Mouse (Mus musculus) intestine, postnatal 0 days (tissue): Measurements from ENCODE around the gene Pcdh18. TPM values are rescaled to one million over a fixed set of nuclear protein-coding genes. Genes with fewer than 3 reads are reported as not detected.

Experiments used
- ATAC-seq: fragments of 200-750 bp; cut with Nextera tagmentation; 2 replicates; pipeline ENCODE4 v1.8.0; 2017; ENCODE audit warnings: mild to moderate bottlenecking, moderate TSS enrichment, moderate library complexity
- H3K27ac ChIP-seq: fragments of 300-500 bp; sonication (generic); 2 replicates; pipeline ENCODE4 v1.5.1; 2014; ENCODE audit warnings: mild to moderate bottlenecking, low read depth, low read length, moderate library complexity
- H3K27me3 ChIP-seq: fragments of 300-500 bp; sonication (generic); replicated peaks from 2 replicates; pipeline ENCODE4 v1.6.1; 2014; ENCODE audit warnings: low read length, mixed read lengths; ENCODE audit not compliant: control insufficient read depth, insufficient read depth
- H3K36me3 ChIP-seq: fragments of 300-500 bp; sonication (generic); 2 replicates; pipeline ENCODE4 v1.6.1; 2014; ENCODE audit warnings: mild to moderate bottlenecking, moderate library complexity; ENCODE audit not compliant: control insufficient read depth, insufficient read depth
- H3K4me1 ChIP-seq: fragments of 300-500 bp; sonication (generic); replicated peaks from 2 replicates; pipeline ENCODE4 v1.6.1; 2014; ENCODE audit warnings: antibody characterized with exemption, low read length, mixed read lengths; ENCODE audit not compliant: control insufficient read depth, insufficient read depth
- H3K4me2 ChIP-seq: fragments of 300-500 bp; sonication (generic); replicated peaks from 2 replicates; pipeline ENCODE4 v1.6.1; 2014; ENCODE audit warnings: low read depth, mild to moderate bottlenecking, moderate library complexity
- H3K4me3 ChIP-seq: fragments of 300-500 bp; sonication (generic); 2 replicates; pipeline ENCODE4 v1.5.1; 2014; ENCODE audit warnings: low read depth, low read length
- H3K9ac ChIP-seq: fragments of 300-500 bp; sonication (generic); 2 replicates; pipeline ENCODE4 v1.6.1; 2014; ENCODE audit warnings: mild to moderate bottlenecking, low read depth, low read length
- H3K9me3 ChIP-seq: fragments of 300-500 bp; sonication (generic); 2 replicates; pipeline ENCODE4 v1.6.1; 2016; ENCODE audit warnings: mixed run types; ENCODE audit not compliant: control insufficient read depth
- CTCF ChIP-seq: sonication (generic); IDR thresholded peaks from 2 replicates; pipeline ENCODE4 v1.5.1; 2016; ENCODE audit warnings: low read depth, mild to moderate bottlenecking, control low read depth, antibody characterized with exemption, moderate library complexity
- WGBS: fragments of 180-500 bp; shearing (Covaris S2); extraction: QIAGEN DNeasy Blood & Tissue Kit; methylation state at CpG from one replicate; pipeline ENCODE4 v1.1.7; 2014; 5-methylcytosine and 5-hydroxymethylcytosine counted together
- polyA plus RNA-seq: library from polyadenylated mRNA; unstranded; fragments of >200 nt; fragmentation: Nextera tagmentation; extraction: Ambion mirVana; gene quantifications from 2 replicates; pipeline ENCODE4 v1.2.1, GENCODE M21; 2015

The Pcdh18 gene
- polyA plus RNA-seq = 9.2 and 9.7 TPM in 2 replicates

DNA sequence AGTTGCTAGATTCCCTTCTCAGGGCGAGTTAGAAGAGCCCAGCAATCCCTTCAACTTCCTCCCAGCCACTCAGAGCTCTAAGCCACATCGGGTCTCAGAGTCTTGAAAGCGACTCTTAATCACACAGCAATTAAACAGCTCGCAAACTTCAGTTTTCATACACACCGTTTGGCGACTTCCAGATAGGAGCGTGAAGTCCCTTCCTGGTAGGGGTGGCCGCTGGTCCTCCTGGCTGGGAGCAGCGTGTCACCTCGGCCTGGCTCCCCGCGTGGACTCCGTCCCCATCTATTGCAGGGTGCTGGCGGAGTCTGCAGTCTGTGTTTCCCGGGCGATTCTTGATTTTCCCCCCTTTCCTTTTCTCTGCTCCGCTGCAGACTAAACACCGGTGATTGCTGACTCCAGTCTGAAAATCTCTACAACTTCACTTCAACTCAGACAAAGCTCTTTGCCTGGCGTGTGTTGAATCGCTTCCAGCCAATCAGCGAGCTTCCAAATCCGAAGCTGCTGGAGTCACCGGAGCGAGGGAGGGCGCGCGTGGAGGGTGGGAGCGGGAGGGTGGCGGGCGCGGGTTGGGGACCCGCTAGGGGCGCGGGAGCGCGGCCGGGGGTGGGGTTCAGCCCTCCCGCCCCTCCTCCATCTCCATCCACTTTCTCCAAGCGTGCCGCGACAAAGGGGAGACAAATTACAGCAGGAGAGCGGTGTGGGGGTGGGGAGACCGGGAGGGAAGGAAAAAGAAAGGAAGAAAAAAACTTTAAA, at the start of gene Pcdh18:
Gene Pcdh18 (minus strand): TSS at position 456 of the 756 bp plus-strand sequence.
- no peaks in the 10 kb centered on the region for H3K27me3 ChIP-seq
- no peaks in the 10 kb centered on the region for H3K36me3 ChIP-seq
- peak; percentile 20 for TF ChIP-seq CTCF
- H3K4me3 ChIP-seq = peak within 1 kb of the TSS; percentile 53
- H3K9me3 ChIP-seq = no peaks in the 10 kb centered on the region
- under 1% methylated on average over 42 of the region's 43 CpGs for WGBS
- no peaks in the 10 kb centered on the region for H3K4me1 ChIP-seq
- ATAC-seq = peak; percentile 43; the same call in 1 of the 2 replicates
- peak within 1 kb of the TSS; percentile 85 for H3K4me2 ChIP-seq
- H3K27ac ChIP-seq = peak within 1 kb of the TSS; percentile 62
- peak within 1 kb of the TSS; percentile 22 for H3K9ac ChIP-seq

DNA sequence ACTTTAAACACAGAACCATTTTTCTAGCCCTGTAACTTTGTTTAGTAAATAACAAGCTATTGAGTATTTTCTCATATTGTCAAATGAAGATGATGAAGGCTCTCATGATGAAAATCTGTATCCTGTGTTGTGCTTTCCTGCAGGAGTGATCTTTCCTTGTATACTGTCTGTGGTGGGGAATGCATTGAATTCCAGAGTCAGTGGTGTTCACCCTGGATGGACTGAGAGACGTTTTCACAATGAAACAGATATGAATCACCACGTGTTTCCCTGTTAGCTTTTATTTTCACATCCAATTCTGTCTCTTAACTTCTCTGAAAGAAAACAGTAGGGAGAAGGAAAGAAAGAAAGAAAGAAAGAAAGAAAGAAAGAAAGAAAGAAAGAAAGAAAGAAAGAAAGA, 49.7 kb upstream of the Pcdh18 start:
- no peak overlapping the region for H3K9ac ChIP-seq
- H3K36me3 ChIP-seq = no peaks in the 10 kb centered on the region
- no peaks in the 10 kb centered on the region for H3K4me1 ChIP-seq
- H3K4me2 ChIP-seq = no peak overlapping the region
- no peak for TF ChIP-seq CTCF
- ATAC-seq = no peak
- H3K27ac ChIP-seq = no peak overlapping the region
- no peaks in the 10 kb centered on the region for H3K27me3 ChIP-seq
- no peaks in the 10 kb centered on the region for H3K9me3 ChIP-seq
- no peak overlapping the region for H3K4me3 ChIP-seq
- 38% methylated on average over 2 of the region's 2 CpGs for WGBS

DNA sequence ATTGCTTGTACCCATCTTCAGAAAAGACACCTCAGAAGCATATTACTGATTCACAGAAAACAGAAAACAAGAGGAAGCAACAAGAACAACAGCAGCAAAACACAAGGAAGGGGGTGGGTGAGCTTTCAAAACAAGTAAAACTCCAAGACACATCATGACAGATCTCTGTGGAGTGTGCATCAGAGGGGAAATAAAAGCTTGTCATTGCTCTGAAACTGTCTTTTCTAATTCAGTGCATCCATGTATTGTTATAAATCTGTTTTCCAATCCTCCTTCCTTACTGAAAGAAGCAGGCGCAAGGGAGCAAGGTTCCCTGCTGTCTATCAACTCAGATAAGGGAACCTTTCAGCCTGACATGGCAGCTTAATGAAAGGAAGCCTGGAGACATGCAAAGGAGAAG, 48.4 kb upstream of the Pcdh18 start:
- no peak overlapping the region for H3K27ac ChIP-seq
- no peaks in the 10 kb centered on the region for H3K27me3 ChIP-seq
- ATAC-seq = no peak
- 84% methylated on average over 1 of the region's 1 CpGs for WGBS
- no peak overlapping the region for H3K9ac ChIP-seq
- H3K4me3 ChIP-seq = no peak overlapping the region
- no peaks in the 10 kb centered on the region for H3K9me3 ChIP-seq
- TF ChIP-seq CTCF = no peak
- H3K36me3 ChIP-seq = no peaks in the 10 kb centered on the region
- no peak overlapping the region for H3K4me2 ChIP-seq
- H3K4me1 ChIP-seq = no peaks in the 10 kb centered on the region

- Histone ChIP-seq H3K4me3 (no peak overlapping the region), H3K36me3 (no peaks in the 10 kb centered on the region), H3K27me3 (no peaks in the 10 kb centered on the region), H3K4me2 (no peak overlapping the region), H3K27ac (no peak overlapping the region), H3K9me3 (no peaks in the 10 kb centered on the region), H3K9ac (no peak overlapping the region), H3K4me1 (no peaks in the 10 kb centered on the region)
- no peak for ATAC-seq
- TF ChIP-seq CTCF = no peak
- WGBS = 51% methylated on average over 2 of the region's 2 CpGs
Observed at GRCm38 (mm10) chr3:49788296-49788695, 31.2 kb upstream of the Pcdh18 start.

DNA sequence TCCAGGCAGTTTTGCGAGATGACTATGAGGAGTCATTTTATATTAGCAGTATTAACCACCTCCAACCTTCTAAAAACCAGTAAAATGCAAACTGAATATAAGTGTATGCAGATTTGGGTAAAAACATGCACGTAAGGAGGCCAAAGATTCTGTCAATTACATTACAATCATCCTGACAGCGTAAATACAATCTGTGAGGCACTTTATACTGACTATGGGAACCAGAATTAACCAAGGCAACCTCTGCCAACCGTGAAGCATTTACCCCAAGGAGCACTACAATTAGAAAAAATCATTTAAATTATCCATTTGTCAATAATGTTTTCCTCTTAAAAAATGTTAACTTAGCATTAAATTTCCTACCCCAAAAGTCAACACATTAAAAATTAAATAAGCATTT, 30.6 kb upstream of the Pcdh18 start:
- no peak for TF ChIP-seq CTCF
- no peak overlapping the region for H3K4me2 ChIP-seq
- no peak for ATAC-seq
- no peaks in the 10 kb centered on the region for H3K27me3 ChIP-seq
- H3K9ac ChIP-seq = no peak overlapping the region
- H3K4me3 ChIP-seq = no peak overlapping the region
- 85% methylated on average over 4 of the region's 4 CpGs for WGBS
- H3K36me3 ChIP-seq = no peaks in the 10 kb centered on the region
- no peaks in the 10 kb centered on the region for H3K9me3 ChIP-seq
- H3K4me1 ChIP-seq = no peaks in the 10 kb centered on the region
- no peak overlapping the region for H3K27ac ChIP-seq

DNA sequence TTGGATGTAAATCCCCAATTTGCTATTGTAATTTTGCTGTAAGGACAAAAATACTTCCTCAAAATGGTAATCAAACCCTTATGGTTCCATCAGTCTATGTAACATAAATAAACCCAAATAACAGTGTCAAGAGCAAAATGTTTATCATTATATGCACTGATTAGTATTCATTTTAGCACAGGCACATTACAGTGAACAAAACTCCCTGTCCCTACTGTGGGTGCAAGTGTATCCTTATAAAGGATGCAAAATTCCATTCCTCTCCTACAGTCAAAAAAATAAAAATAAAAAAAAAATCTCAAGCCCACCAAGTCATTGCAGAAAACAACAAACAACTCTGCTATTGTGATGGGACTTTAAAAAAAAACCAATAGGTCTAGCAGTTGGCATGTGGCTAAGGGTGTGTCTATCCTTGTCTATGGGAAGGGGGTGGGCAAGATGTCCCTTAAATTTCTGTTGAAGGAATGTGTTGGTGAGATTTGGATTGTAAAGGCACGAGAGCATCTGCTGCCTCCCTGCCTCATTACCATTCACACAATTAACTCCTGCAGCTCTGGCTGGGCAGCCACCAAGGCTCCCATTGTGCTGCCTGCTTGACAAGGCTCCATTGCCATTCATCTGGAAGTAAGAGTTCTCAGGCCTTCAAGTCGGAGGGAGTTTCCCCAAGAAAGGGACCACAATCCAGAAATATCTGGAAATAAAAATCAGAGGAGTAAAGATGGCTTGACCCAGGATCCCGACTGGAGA, 12.0 kb upstream of the Pcdh18 start:
- Histone ChIP-seq H3K4me1 (no peaks in the 10 kb centered on the region), H3K9ac (no peak overlapping the region), H3K27me3 (no peaks in the 10 kb centered on the region), H3K27ac (no peak overlapping the region), H3K4me3 (no peak overlapping the region), H3K9me3 (no peaks in the 10 kb centered on the region), H3K36me3 (no peaks in the 10 kb centered on the region), H3K4me2 (no peak overlapping the region)
- ATAC-seq = no peak
- WGBS = 52% methylated on average over 3 of the region's 3 CpGs
- TF ChIP-seq CTCF = no peak
